Mouse (Mus musculus): ENCODE results near the gene Pard6b. TPM values are rescaled to one million over a fixed set of nuclear protein-coding genes. Genes with fewer than 3 reads are reported as not detected.

Gene Pard6b
- total and polyA plus RNA-seq, 2 experiments from 2014 or later: 5.1 to 6.6 TPM

- no peak for TF ChIP-seq CTCF (IDR thresholded peaks at IDR 0.05)
- DNase-seq (ENCODE audit: low spot score): no peak
These were observed 6.0 kb downstream of the Pard6b start for GRCm38 (mm10) chr2:168086839-168087238.

DNA sequence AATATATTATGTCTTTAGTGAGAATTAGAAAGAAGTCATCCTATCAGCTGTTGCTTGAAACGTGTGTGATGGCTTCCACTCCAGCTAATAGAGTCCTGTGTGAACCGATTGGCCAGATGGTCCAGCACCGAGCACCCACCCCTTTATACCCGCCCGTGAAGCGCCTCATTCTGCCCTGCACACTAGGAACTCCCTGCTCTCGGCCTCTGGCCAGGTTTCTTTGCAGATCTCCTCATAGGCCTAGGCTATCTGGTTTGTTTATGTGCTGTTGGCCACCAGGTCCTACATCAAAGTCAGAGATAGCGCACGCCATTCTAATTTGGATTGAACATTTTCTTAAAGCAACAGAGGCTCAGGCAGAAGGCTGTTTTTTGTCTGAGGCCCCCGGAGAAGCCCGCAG is 10.8 kb downstream of the Pard6b start:
- Histone ChIP-seq H3K4me3 (ENCODE audit: low read depth, low read length) (no peak overlapping the region), H3K9ac (replicated peaks; ENCODE audit: low read length, poor library complexity, severe bottlenecking) (no peak overlapping the region), H3K27ac (ENCODE audit: low read depth, low read length) (no peak overlapping the region), H3K27me3 (ENCODE audit: insufficient read depth, low read length) (no peaks in the 10 kb centered on the region), H3K9me3 (ENCODE audit: low read length) (no peaks in the 10 kb centered on the region), H3K4me2 (ENCODE audit: low read depth, low read length, poor library complexity, severe bottlenecking) (no peak overlapping the region), H3K36me3 (ENCODE audit: insufficient read depth, low read length) (peaks cover 8% of the 10 kb centered on the region; the same call in 1 of the 2 replicates), H3K4me1 (ENCODE audit: insufficient read depth, low read length) (no peaks in the 10 kb centered on the region)
- 90% methylated on average over 11 of the region's 11 CpGs for WGBS
- TF ChIP-seq CTCF (IDR thresholded peaks at IDR 0.05): no peak
- ATAC-seq (ENCODE audit: low FRiP score): no peak
- DNase-seq (ENCODE audit: low spot score): no peak

More at GRCm38 (mm10) chr2:168086839-168087238, 6.0 kb downstream of the Pard6b start:
- ATAC-seq (ENCODE audit: low FRiP score): no peak
- WGBS: 82% methylated on average over 9 of the region's 9 CpGs
- Histone ChIP-seq H3K9ac (replicated peaks; ENCODE audit: low read length, poor library complexity, severe bottlenecking) (no peak overlapping the region), H3K4me3 (ENCODE audit: low read depth, low read length) (no peak overlapping the region), H3K27me3 (ENCODE audit: insufficient read depth, low read length) (no peaks in the 10 kb centered on the region), H3K9me3 (ENCODE audit: low read length) (no peaks in the 10 kb centered on the region), H3K27ac (ENCODE audit: low read depth, low read length) (no peak overlapping the region), H3K4me1 (ENCODE audit: insufficient read depth, low read length) (peaks cover 5% of the 10 kb centered on the region), H3K4me2 (ENCODE audit: low read depth, low read length, poor library complexity, severe bottlenecking) (no peak overlapping the region), H3K36me3 (ENCODE audit: insufficient read depth, low read length) (0 out of 2 replicates have a peak, but pooled peaks cover 6% of the 10 kb centered on the region)

GRCm38 (mm10) chr2:168093077-168093476 is 12.3 kb downstream of the Pard6b start:
- ATAC-seq (ENCODE audit: low FRiP score): no peak
- TF ChIP-seq CTCF (IDR thresholded peaks at IDR 0.05): no peak
- Histone ChIP-seq H3K4me2 (ENCODE audit: low read depth, low read length, poor library complexity, severe bottlenecking) (no peak overlapping the region), H3K36me3 (ENCODE audit: insufficient read depth, low read length) (peaks cover 8% of the 10 kb centered on the region; the same call in 1 of the 2 replicates), H3K9me3 (ENCODE audit: low read length) (no peaks in the 10 kb centered on the region), H3K4me1 (ENCODE audit: insufficient read depth, low read length) (no peaks in the 10 kb centered on the region), H3K9ac (replicated peaks; ENCODE audit: low read length, poor library complexity, severe bottlenecking) (no peak overlapping the region), H3K27me3 (ENCODE audit: insufficient read depth, low read length) (no peaks in the 10 kb centered on the region), H3K27ac (ENCODE audit: low read depth, low read length) (no peak overlapping the region), H3K4me3 (ENCODE audit: low read depth, low read length) (no peak overlapping the region)
- WGBS: 97% methylated on average over 4 of the region's 4 CpGs
- DNase-seq (ENCODE audit: low spot score): no peak

DNA sequence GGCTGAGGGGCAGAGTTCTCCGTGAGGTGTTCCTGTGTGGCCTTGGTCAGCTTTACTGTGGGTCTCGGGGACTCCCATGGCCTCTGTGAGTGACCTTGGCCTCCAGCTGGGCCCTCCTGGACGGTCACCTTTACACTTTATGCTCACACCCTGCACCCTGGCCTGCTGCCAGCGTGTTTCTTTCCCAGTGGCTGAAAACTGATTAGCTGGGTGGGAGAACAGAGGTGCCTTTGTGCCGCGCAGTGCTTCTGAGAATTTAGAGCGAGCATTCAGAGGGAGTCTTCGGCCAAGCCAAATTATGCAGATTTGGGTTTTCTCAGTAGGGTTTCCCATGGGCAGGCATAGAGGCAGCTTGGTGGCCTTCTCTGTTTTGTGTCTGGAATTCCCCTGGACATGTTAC is 14.3 kb downstream of the Pard6b start:
- H3K27me3 ChIP-seq (ENCODE audit: insufficient read depth, low read length): no peaks in the 10 kb centered on the region
- no peaks in the 10 kb centered on the region for H3K4me1 ChIP-seq (ENCODE audit: insufficient read depth, low read length)
- no peaks in the 10 kb centered on the region for H3K9me3 ChIP-seq (ENCODE audit: low read length)
- DNase-seq (ENCODE audit: low spot score) (peak; percentile 67), ATAC-seq (ENCODE audit: low FRiP score) (no peak)
- H3K27ac ChIP-seq (ENCODE audit: low read depth, low read length): no peak overlapping the region
- no peak for TF ChIP-seq CTCF (IDR thresholded peaks at IDR 0.05)
- H3K4me2 ChIP-seq (ENCODE audit: low read depth, low read length, poor library complexity, severe bottlenecking): no peak overlapping the region
- WGBS: 56% methylated on average over 8 of the region's 8 CpGs
- H3K9ac ChIP-seq (replicated peaks; ENCODE audit: low read length, poor library complexity, severe bottlenecking): peak overlapping the region; percentile 33; the same call in 1 of the 2 replicates
- H3K4me3 ChIP-seq (ENCODE audit: low read depth, low read length): no peak overlapping the region
- H3K36me3 ChIP-seq (ENCODE audit: insufficient read depth, low read length): peaks cover 9% of the 10 kb centered on the region

DNA sequence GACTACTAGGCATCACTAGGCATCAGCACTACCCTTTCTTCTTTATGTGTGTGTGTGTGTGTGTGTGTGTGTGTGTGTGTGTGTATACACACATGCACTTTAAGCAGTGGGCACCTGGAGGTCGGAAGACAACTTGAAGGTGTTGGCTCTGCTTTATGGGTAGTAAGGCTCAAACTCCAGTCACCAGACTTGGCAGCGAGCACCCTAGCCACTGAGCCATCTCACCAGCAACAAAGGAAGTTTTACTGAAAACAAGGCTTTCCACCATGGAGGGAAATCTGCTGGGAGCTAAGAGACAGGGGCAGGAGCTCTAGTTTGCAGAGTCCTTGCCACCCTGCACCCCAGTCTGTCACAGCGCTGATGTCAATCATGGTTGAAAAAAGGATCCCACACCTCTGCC is 15.7 kb downstream of the Pard6b start:
- no peak overlapping the region for H3K9ac ChIP-seq (replicated peaks; ENCODE audit: low read length, poor library complexity, severe bottlenecking)
- ATAC-seq (ENCODE audit: low FRiP score) (no peak), DNase-seq (ENCODE audit: low spot score) (no peak)
- H3K27me3 ChIP-seq (ENCODE audit: insufficient read depth, low read length): no peaks in the 10 kb centered on the region
- no peaks in the 10 kb centered on the region for H3K4me1 ChIP-seq (ENCODE audit: insufficient read depth, low read length)
- no peaks in the 10 kb centered on the region for H3K9me3 ChIP-seq (ENCODE audit: low read length)
- no peak overlapping the region for H3K4me3 ChIP-seq (ENCODE audit: low read depth, low read length)
- H3K27ac ChIP-seq (ENCODE audit: low read depth, low read length): no peak overlapping the region
- no peak for TF ChIP-seq CTCF (IDR thresholded peaks at IDR 0.05)
- H3K36me3 ChIP-seq (ENCODE audit: insufficient read depth, low read length): peaks cover 10% of the 10 kb centered on the region
- no peak overlapping the region for H3K4me2 ChIP-seq (ENCODE audit: low read depth, low read length, poor library complexity, severe bottlenecking)
- 77% methylated on average over 3 of the region's 3 CpGs for WGBS

- 54% methylated on average over 6 of the region's 6 CpGs for WGBS
- Histone ChIP-seq H3K36me3 (ENCODE audit: insufficient read depth, low read length) (peaks cover 10% of the 10 kb centered on the region; the same call in 1 of the 2 replicates), H3K9ac (replicated peaks; ENCODE audit: low read length, poor library complexity, severe bottlenecking) (no peak overlapping the region), H3K27ac (ENCODE audit: low read depth, low read length) (no peak overlapping the region), H3K27me3 (ENCODE audit: insufficient read depth, low read length) (no peaks in the 10 kb centered on the region), H3K4me2 (ENCODE audit: low read depth, low read length, poor library complexity, severe bottlenecking) (no peak overlapping the region), H3K9me3 (ENCODE audit: low read length) (no peaks in the 10 kb centered on the region), H3K4me3 (ENCODE audit: low read depth, low read length) (no peak overlapping the region), H3K4me1 (ENCODE audit: insufficient read depth, low read length) (no peaks in the 10 kb centered on the region)
- DNase-seq (ENCODE audit: low spot score) (peak; percentile 67), ATAC-seq (ENCODE audit: low FRiP score) (0 out of 2 replicates have a peak, but pooled peaks have one; percentile 41)
- peak; percentile 81 for TF ChIP-seq CTCF (IDR thresholded peaks at IDR 0.05)
These were observed 17.2 kb downstream of the Pard6b start for GRCm38 (mm10) chr2:168098040-168098439.

Measured in midbrain, postnatal 0 days (tissue).